Mouse (Mus musculus) midbrain, embryonic 16.5 days (tissue): ENCODE data around the gene Slc25a16. TPM values are rescaled to one million over a fixed set of nuclear protein-coding genes. Genes with fewer than 3 reads are reported as not detected.

Experiments used
- ATAC-seq: fragments of 200-750 bp; cut with Nextera tagmentation; 2 replicates; pipeline ENCODE4 v1.8.0; 2017; ENCODE audit warnings: moderate TSS enrichment
- H3K27ac ChIP-seq: fragments of 300-500 bp; sonication (generic); 2 replicates; pipeline ENCODE4 v1.5.1; 2014; ENCODE audit warnings: mild to moderate bottlenecking, low read length, mixed read lengths
- H3K27me3 ChIP-seq: fragments of 300-500 bp; sonication (generic); 2 replicates; pipeline ENCODE4 v1.6.1; 2014; ENCODE audit warnings: low read depth, low read length, mixed read lengths; ENCODE audit not compliant: control insufficient read depth, insufficient read depth
- H3K36me3 ChIP-seq: fragments of 300-500 bp; sonication (generic); 2 replicates; pipeline ENCODE4 v1.6.1; 2014; ENCODE audit warnings: mild to moderate bottlenecking, low read length, moderate library complexity, mixed read lengths; ENCODE audit not compliant: control insufficient read depth, insufficient read depth
- H3K4me1 ChIP-seq: fragments of 300-500 bp; sonication (generic); 2 replicates; pipeline ENCODE4 v1.6.1; 2014; ENCODE audit warnings: mild to moderate bottlenecking, low read length, mixed read lengths; ENCODE audit not compliant: control insufficient read depth, insufficient read depth
- H3K4me2 ChIP-seq: fragments of 300-500 bp; sonication (generic); 2 replicates; pipeline ENCODE4 v1.6.1; 2014; ENCODE audit warnings: mild to moderate bottlenecking, low read length, mixed read lengths
- H3K4me3 ChIP-seq: fragments of 300-500 bp; sonication (generic); 2 replicates; pipeline ENCODE4 v1.5.1; 2014; ENCODE audit warnings: low read depth, mild to moderate bottlenecking, low read length, moderate library complexity, mixed read lengths
- H3K9ac ChIP-seq: fragments of 300-500 bp; sonication (generic); 2 replicates; pipeline ENCODE4 v1.6.1; 2014; ENCODE audit warnings: low read depth, low read length, mixed read lengths
- H3K9me3 ChIP-seq: fragments of 300-500 bp; sonication (generic); replicated peaks from 2 replicates; pipeline ENCODE4 v1.6.1; 2014; ENCODE audit warnings: mild to moderate bottlenecking, low read length, mixed read lengths; ENCODE audit not compliant: control insufficient read depth, poor library complexity, severe bottlenecking
- WGBS: fragments of 180-500 bp; shearing (Covaris S2); extraction: QIAGEN DNeasy Blood & Tissue Kit; methylation state at CpG from one replicate; pipeline ENCODE4 v1.1.7; 2014; 5-methylcytosine and 5-hydroxymethylcytosine counted together
- polyA plus RNA-seq: library from polyadenylated mRNA; unstranded; fragments of >200 nt; fragmentation: Nextera tagmentation; extraction: Ambion mirVana; gene quantifications from 2 replicates; pipeline ENCODE4 v1.2.1, GENCODE M21; 2015

Slc25a16 gene
- polyA plus RNA-seq, 1 experiment from 2014 or later: 15.1 TPM

DNA sequence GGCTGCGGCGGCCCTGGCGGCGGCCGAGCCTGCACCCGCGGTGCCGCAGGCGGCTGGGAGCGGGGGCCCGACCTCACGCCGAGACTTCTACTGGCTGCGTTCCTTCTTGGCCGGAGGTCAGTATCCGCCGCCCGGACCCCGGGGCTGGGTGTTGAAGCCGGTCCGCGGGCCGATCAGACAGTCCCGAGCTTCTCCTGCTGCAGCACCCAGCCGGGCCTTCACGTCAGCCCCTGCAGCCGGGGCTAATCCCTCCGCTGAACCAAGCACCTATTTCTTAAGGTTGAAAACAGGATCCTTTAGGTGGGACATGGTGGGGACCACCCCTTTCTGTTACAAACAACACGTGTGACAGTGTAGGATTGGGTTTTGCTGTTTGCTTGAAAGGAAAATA lies 328 bp downstream of the Slc25a16 start:
- 0% methylated on average over 27 of the region's 29 CpGs for WGBS
- H3K9ac ChIP-seq: peak overlapping the region; percentile 99
- H3K4me3 ChIP-seq: peak overlapping the region; percentile 98
- H3K4me2 ChIP-seq: peak overlapping the region; percentile 87
- H3K4me1 ChIP-seq: peaks cover 14% of the 10 kb centered on the region
- no peaks in the 10 kb centered on the region for H3K36me3 ChIP-seq
- H3K9me3 ChIP-seq: no peaks in the 10 kb centered on the region
- H3K27ac ChIP-seq: peak overlapping the region; percentile 91
- no peaks in the 10 kb centered on the region for H3K27me3 ChIP-seq
- peak; percentile 80 for ATAC-seq

DNA sequence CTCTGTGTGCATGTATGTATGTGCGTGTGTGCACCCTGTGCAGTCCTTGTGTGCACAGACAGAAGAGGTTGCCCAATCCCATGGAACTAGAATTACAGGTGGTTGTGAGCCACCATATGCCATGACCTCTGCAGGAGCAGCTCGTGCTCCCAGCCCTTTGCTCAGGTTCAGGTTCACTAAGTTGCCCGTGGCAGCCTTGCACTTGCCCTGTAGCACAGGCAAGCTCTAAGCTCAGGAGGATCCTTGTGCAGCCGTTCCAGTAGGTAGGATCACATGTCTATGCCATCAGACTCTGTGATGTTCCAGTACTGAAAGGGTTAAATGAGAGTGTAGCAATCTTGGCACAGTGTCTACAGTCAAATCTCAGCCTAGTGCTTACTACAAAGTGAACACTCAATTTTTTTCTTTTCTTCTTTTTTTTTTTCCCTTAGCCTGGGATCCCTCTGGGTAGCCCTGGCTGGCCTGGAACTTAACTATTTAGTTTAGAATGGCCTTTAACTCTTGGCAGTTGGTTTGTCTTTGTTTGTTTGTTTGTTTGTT lies 3.7 kb downstream of the Slc25a16 start:
- 94% methylated on average over 4 of the region's 4 CpGs for WGBS
- H3K4me2 ChIP-seq: no peak overlapping the region
- H3K36me3 ChIP-seq: peaks cover 10% of the 10 kb centered on the region
- no peak overlapping the region for H3K9ac ChIP-seq
- no peaks in the 10 kb centered on the region for H3K27me3 ChIP-seq
- H3K4me3 ChIP-seq: no peak overlapping the region
- H3K4me1 ChIP-seq: peaks cover 14% of the 10 kb centered on the region
- ATAC-seq: no peak
- no peak overlapping the region for H3K27ac ChIP-seq
- H3K9me3 ChIP-seq: no peaks in the 10 kb centered on the region

DNA sequence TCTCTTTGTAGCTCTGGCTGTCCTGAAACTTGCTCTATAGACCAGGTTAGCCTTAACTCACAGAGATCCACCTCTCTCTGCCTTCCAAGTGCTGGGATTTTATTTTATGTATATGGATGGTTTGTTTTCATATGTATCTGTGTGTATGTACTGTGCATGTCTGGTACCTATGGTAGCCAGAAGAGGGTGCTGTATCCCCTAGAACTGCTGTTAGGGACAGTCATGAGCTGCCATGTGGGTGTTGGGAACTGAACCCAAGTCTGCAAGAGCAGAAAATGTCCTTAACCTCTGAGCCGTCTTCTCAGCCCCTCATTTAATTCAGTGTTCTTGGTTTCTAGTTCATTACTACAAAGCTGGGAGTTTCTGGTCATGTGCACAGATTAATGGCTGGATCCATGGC lies 11.9 kb downstream of the Slc25a16 start:
- Histone ChIP-seq H3K36me3 (peaks cover 35% of the 10 kb centered on the region), H3K4me2 (no peak overlapping the region), H3K9ac (no peak overlapping the region), H3K27me3 (no peaks in the 10 kb centered on the region), H3K4me3 (no peak overlapping the region), H3K9me3 (no peaks in the 10 kb centered on the region), H3K4me1 (no peaks in the 10 kb centered on the region), H3K27ac (no peak overlapping the region)
- ATAC-seq: no peak
- 100% methylated on average over 1 of the region's 1 CpGs for WGBS

DNA sequence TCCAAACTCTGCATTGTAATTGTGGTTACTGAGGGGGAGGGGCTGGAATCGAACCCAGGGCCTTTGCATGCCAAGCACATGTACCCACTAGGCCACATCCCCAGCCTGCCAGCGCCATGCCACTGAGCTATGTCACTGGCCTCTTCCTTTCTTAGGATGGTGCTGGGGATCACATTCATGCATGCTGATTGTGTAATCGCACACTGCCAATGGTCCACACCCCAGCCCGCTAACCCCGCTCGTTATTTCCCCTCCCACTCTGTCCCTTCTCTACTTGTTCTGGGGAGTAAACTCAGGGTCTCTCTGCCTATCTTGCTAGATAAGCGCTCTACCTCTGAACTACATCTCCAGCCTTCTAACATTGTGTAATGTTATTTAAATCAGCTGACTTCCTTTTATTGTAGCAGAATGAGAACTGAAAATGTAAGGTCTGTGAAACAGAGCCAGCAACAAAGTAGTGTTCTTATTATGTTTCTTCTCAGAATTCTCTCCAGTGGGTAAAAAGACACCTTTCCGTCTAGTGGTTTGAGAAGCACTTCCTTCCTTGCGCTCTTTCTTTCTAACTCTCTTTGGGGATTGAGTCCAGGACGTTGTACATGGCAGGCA lies 24.6 kb downstream of the Slc25a16 start:
- WGBS: 89% methylated on average over 10 of the region's 10 CpGs
- no peak for ATAC-seq
- Histone ChIP-seq H3K9me3 (no peaks in the 10 kb centered on the region), H3K4me3 (no peak overlapping the region), H3K27me3 (no peaks in the 10 kb centered on the region), H3K4me1 (peaks cover 2% of the 10 kb centered on the region; the same call in 1 of the 2 replicates), H3K27ac (no peak overlapping the region), H3K9ac (no peak overlapping the region), H3K36me3 (peaks cover 15% of the 10 kb centered on the region), H3K4me2 (no peak overlapping the region)

DNA sequence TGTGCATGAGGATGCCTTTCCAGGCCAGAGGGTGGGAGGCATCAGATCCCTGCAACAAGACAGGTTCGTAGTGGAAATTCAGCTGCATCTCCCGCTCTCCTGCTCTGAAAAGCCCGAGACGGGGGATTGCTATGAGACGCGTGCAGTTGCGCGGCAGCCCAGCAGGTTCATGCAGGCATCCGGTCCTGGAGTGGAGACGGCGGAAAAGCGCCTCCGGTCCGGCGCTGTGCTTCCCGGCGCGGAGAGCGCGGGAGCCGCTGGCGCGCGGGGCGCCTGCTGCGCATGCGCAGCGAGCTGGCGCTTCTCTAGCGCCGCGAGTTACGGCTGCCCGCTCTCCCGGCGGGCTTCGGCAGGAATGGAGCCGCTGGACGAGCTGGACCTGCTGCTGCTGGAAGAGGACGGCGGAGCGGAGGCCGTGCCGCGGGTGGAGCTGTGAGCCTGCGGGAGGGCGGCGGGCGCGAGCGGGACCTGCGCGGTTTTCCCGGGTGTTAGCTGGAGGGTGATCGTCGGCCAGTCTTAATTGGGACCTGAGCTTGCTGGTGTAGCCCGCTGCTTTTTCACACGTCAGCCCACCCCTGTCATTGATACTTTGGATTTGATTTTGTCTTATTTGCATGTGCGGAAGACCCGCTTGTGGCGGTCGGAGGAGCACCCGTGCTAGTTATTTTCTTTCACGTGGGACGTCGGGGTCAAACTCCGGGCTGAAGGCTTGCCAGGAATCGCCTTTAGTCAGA lies 26.5 kb downstream of the Slc25a16 start, which contains the start of gene Dna2:
TSS of gene Dna2 (plus strand) at position 289 of the 734 bp plus-strand sequence.
- WGBS: under 1% methylated on average over 68 of the region's 68 CpGs
- no peaks in the 10 kb centered on the region for H3K27me3 ChIP-seq
- H3K4me1 ChIP-seq: peaks cover 2% of the 10 kb centered on the region; the same call in 1 of the 2 replicates
- peaks cover 15% of the 10 kb centered on the region for H3K36me3 ChIP-seq
- ATAC-seq: peak; percentile 95
- peak within 1 kb of the TSS; percentile 87 for H3K27ac ChIP-seq
- H3K4me2 ChIP-seq: peak within 1 kb of the TSS; percentile 80
- H3K9me3 ChIP-seq: no peaks in the 10 kb centered on the region
- H3K4me3 ChIP-seq: peak within 1 kb of the TSS; percentile 72
- H3K9ac ChIP-seq: peak within 1 kb of the TSS; percentile 80

DNA sequence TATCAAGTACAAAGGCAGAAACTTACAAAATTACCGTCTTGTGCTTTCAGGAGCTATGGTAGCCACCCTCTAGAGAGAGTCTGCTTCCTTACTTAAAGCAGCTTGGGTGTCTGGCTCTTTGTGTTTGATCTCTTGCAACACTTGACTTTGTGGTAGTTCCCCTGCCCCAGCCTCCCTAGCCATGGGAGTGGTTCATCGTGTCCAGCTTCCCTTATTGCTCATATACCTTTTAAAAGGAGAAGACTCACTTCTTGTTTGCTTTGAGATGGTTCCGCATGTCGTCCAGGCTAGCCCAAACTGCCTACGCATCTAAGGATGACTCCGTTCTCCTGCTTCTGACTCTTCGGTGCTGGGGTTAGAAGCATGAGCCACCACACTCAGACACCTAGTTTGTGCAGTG lies 28.1 kb downstream of the Slc25a16 start:
- H3K9me3 ChIP-seq: no peaks in the 10 kb centered on the region
- no peak overlapping the region for H3K27ac ChIP-seq
- no peak overlapping the region for H3K4me2 ChIP-seq
- H3K9ac ChIP-seq: no peak overlapping the region
- H3K4me3 ChIP-seq: no peak overlapping the region
- H3K36me3 ChIP-seq: peaks cover 7% of the 10 kb centered on the region
- ATAC-seq: no peak
- no peaks in the 10 kb centered on the region for H3K27me3 ChIP-seq
- peaks cover 2% of the 10 kb centered on the region; the same call in 1 of the 2 replicates for H3K4me1 ChIP-seq
- WGBS: 94% methylated on average over 7 of the region's 7 CpGs

DNA sequence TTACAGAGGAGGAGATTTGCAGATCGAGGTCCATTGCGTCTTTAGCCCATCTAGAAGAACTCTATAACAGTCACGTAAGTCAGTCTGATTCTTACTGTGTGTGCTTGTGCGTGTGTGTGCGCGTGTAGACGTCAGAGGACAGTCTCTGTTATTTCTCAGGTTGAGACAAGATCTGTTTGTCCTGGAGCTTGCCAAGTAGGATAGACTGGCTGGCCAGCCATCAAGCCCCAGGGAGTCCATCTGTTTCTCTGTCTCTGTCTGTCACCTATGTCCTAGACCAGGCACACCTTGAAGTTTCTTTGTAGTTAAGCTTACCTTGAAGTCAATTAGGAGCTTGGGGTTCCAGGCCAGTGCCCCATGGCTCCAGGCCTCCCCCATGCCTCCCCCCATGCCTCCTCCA lies 43.5 kb downstream of the Slc25a16 start:
- no peak overlapping the region for H3K27ac ChIP-seq

DNA sequence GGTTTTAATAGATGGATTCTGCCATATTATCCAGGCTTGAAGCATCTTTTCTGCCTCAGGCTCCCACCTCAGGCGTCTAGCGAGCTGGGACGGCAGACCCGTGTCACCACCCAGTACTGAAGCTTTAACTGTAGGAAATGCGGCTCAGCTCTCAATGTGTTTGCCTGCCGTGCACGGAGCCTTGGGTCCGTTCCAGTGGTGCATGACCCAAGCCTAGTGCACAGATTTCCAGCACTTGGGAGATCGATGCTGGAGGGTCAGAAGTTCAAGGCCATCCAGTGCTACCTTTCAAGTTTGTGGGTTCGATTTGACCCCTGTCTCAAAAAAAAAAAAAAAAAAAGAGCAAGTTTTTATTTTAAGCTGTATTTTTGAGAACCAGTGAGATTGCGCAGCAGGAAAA lies 45.4 kb downstream of the Slc25a16 start:
- no peak overlapping the region for H3K27ac ChIP-seq
- H3K36me3 ChIP-seq: peaks cover 10% of the 10 kb centered on the region
- no peaks in the 10 kb centered on the region for H3K9me3 ChIP-seq
- no peak for ATAC-seq
- WGBS: 94% methylated on average over 11 of the region's 11 CpGs
- H3K4me1 ChIP-seq: no peaks in the 10 kb centered on the region
- no peak overlapping the region for H3K4me2 ChIP-seq
- no peak overlapping the region for H3K4me3 ChIP-seq
- no peak overlapping the region for H3K9ac ChIP-seq
- no peaks in the 10 kb centered on the region for H3K27me3 ChIP-seq

More for the DNA sequence above, 43.5 kb downstream of the Slc25a16 start:
- Histone ChIP-seq H3K36me3 (peaks cover 14% of the 10 kb centered on the region), H3K9ac (no peak overlapping the region), H3K27me3 (no peaks in the 10 kb centered on the region), H3K9me3 (no peaks in the 10 kb centered on the region), H3K4me2 (no peak overlapping the region), H3K4me3 (no peak overlapping the region), H3K4me1 (no peaks in the 10 kb centered on the region)
- no peak for ATAC-seq
- 98% methylated on average over 7 of the region's 7 CpGs for WGBS

DNA sequence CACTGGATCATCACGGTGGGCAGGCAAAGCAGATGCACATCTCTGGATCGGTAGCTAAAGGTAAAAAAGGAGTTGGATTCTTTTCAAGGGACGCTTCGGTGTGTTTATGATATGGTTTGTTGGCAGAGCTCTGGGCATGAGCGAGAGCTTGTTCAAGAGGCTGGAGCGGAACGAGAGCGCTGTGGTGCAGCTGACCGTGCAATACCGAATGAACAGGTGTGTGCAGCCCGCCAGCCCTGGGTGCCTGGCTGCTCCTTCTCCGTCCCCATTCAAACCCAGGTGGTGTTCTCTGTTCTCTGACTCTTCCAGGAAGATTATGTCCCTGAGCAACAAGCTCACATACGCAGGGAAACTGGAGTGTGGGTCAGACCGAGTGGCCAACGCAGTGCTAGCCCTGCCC lies 45.9 kb downstream of the Slc25a16 start:
- Histone ChIP-seq H3K4me3 (no peak overlapping the region), H3K4me2 (no peak overlapping the region), H3K27ac (no peak overlapping the region), H3K9ac (no peak overlapping the region), H3K27me3 (no peaks in the 10 kb centered on the region), H3K36me3 (peaks cover 10% of the 10 kb centered on the region), H3K4me1 (no peaks in the 10 kb centered on the region), H3K9me3 (no peaks in the 10 kb centered on the region)
- 94% methylated on average over 15 of the region's 15 CpGs for WGBS
- no peak for ATAC-seq
